Mouse (Mus musculus): ENCODE measurements around the gene Dlg2. TPM values are rescaled to one million over a fixed set of nuclear protein-coding genes. Genes with fewer than 3 reads are reported as not detected.

The Dlg2 gene
- polyA plus RNA-seq, 1 experiment from 2014 or later: 0.87 TPM

GRCm38 (mm10) chr7:92430254-92430653 is 1953.8 kb downstream of the Dlg2 start:
- no peak for TF ChIP-seq CTCF (IDR thresholded peaks at IDR 0.05; ENCODE audit: low read depth)
- no peak overlapping the region for H3K9ac ChIP-seq (ENCODE audit: low read depth, low read length)
- no peak overlapping the region for H3K4me2 ChIP-seq (ENCODE audit: low read length)
- H3K27me3 ChIP-seq (ENCODE audit: insufficient read depth, low read length): no peaks in the 10 kb centered on the region
- no peaks in the 10 kb centered on the region for H3K9me3 ChIP-seq (replicated peaks; ENCODE audit: low read length)
- H3K27ac ChIP-seq: no peak overlapping the region
- no peaks in the 10 kb centered on the region for H3K4me1 ChIP-seq (replicated peaks; ENCODE audit: insufficient read depth, low read length)
- no peak overlapping the region for H3K4me3 ChIP-seq (replicated peaks; ENCODE audit: low read depth, low read length)
- ATAC-seq (replicated peaks; ENCODE audit: low FRiP score, low read depth) (no peak), DNase-seq (ENCODE audit: low spot score) (no peak)
- H3K36me3 ChIP-seq (ENCODE audit: insufficient read depth, low read length): no peaks in the 10 kb centered on the region
- WGBS: 65% methylated on average over 2 of the region's 2 CpGs

- H3K4me2 ChIP-seq (ENCODE audit: low read length): no peak overlapping the region
- TF ChIP-seq CTCF (IDR thresholded peaks at IDR 0.05; ENCODE audit: low read depth): no peak
- no peak overlapping the region for H3K9ac ChIP-seq (ENCODE audit: low read depth, low read length)
- H3K9me3 ChIP-seq (replicated peaks; ENCODE audit: low read length): no peaks in the 10 kb centered on the region
- no peak for DNase-seq (ENCODE audit: low spot score)
- no peaks in the 10 kb centered on the region for H3K27me3 ChIP-seq (ENCODE audit: insufficient read depth, low read length)
- 0 out of 2 replicates have a peak, but pooled peaks cover 3% of the 10 kb centered on the region for H3K4me1 ChIP-seq (replicated peaks; ENCODE audit: insufficient read depth, low read length)
- ATAC-seq (replicated peaks; ENCODE audit: low FRiP score, low read depth): no peak
- no peak overlapping the region for H3K27ac ChIP-seq
- WGBS: 62% methylated on average over 2 of the region's 2 CpGs
- H3K4me3 ChIP-seq (replicated peaks; ENCODE audit: low read depth, low read length): no peak overlapping the region
- no peaks in the 10 kb centered on the region for H3K36me3 ChIP-seq (ENCODE audit: insufficient read depth, low read length)
Observed at GRCm38 (mm10) chr7:92437168-92437567, 1960.7 kb downstream of the Dlg2 start.

- no peaks in the 10 kb centered on the region for H3K9me3 ChIP-seq (replicated peaks; ENCODE audit: low read length)
- DNase-seq (ENCODE audit: low spot score) (no peak), ATAC-seq (replicated peaks; ENCODE audit: low FRiP score, low read depth) (no peak)
- WGBS: 66% methylated on average over 8 of the region's 8 CpGs
- H3K27ac ChIP-seq: no peak overlapping the region
- no peak overlapping the region for H3K4me2 ChIP-seq (ENCODE audit: low read length)
- H3K4me3 ChIP-seq (replicated peaks; ENCODE audit: low read depth, low read length): no peak overlapping the region
- no peak overlapping the region for H3K9ac ChIP-seq (ENCODE audit: low read depth, low read length)
- peaks cover 3% of the 10 kb centered on the region; the same call in 1 of the 2 replicates for H3K4me1 ChIP-seq (replicated peaks; ENCODE audit: insufficient read depth, low read length)
- TF ChIP-seq CTCF (IDR thresholded peaks at IDR 0.05; ENCODE audit: low read depth): no peak
- no peaks in the 10 kb centered on the region for H3K27me3 ChIP-seq (ENCODE audit: insufficient read depth, low read length)
- no peaks in the 10 kb centered on the region for H3K36me3 ChIP-seq (ENCODE audit: insufficient read depth, low read length)
Observed at GRCm38 (mm10) chr7:92439503-92440487, 1963.3 kb downstream of the Dlg2 start.

- no peak overlapping the region for H3K27ac ChIP-seq
- H3K4me2 ChIP-seq (ENCODE audit: low read length): no peak overlapping the region
- no peaks in the 10 kb centered on the region for H3K9me3 ChIP-seq (replicated peaks; ENCODE audit: low read length)
- H3K36me3 ChIP-seq (ENCODE audit: insufficient read depth, low read length): no peaks in the 10 kb centered on the region
- peaks cover 3% of the 10 kb centered on the region; the same call in 1 of the 2 replicates for H3K4me1 ChIP-seq (replicated peaks; ENCODE audit: insufficient read depth, low read length)
- ATAC-seq (replicated peaks; ENCODE audit: low FRiP score, low read depth): no peak
- TF ChIP-seq CTCF (IDR thresholded peaks at IDR 0.05; ENCODE audit: low read depth): no peak
- H3K27me3 ChIP-seq (ENCODE audit: insufficient read depth, low read length): no peaks in the 10 kb centered on the region
- H3K4me3 ChIP-seq (replicated peaks; ENCODE audit: low read depth, low read length): no peak overlapping the region
- DNase-seq (ENCODE audit: low spot score): no peak
- no peak overlapping the region for H3K9ac ChIP-seq (ENCODE audit: low read depth, low read length)
Observed at GRCm38 (mm10) chr7:92441611-92442010, 1965.1 kb downstream of the Dlg2 start.

- Histone ChIP-seq H3K4me3 (replicated peaks; ENCODE audit: low read depth, low read length) (no peak overlapping the region), H3K27ac (no peak overlapping the region), H3K4me1 (replicated peaks; ENCODE audit: insufficient read depth, low read length) (peaks cover 3% of the 10 kb centered on the region; the same call in 1 of the 2 replicates), H3K36me3 (ENCODE audit: insufficient read depth, low read length) (no peaks in the 10 kb centered on the region), H3K4me2 (ENCODE audit: low read length) (no peak overlapping the region), H3K9ac (ENCODE audit: low read depth, low read length) (no peak overlapping the region), H3K27me3 (ENCODE audit: insufficient read depth, low read length) (no peaks in the 10 kb centered on the region), H3K9me3 (replicated peaks; ENCODE audit: low read length) (no peaks in the 10 kb centered on the region)
- ATAC-seq (replicated peaks; ENCODE audit: low FRiP score, low read depth): no peak
- TF ChIP-seq CTCF (IDR thresholded peaks at IDR 0.05; ENCODE audit: low read depth): no peak
- 79% methylated on average over 4 of the region's 4 CpGs for WGBS
- no peak for DNase-seq (ENCODE audit: low spot score)
Observed at GRCm38 (mm10) chr7:92442082-92442481, 1965.6 kb downstream of the Dlg2 start.

- Histone ChIP-seq H3K9ac (ENCODE audit: low read depth, low read length) (no peak overlapping the region), H3K4me1 (replicated peaks; ENCODE audit: insufficient read depth, low read length) (no peaks in the 10 kb centered on the region; the same call in 1 of the 2 replicates), H3K27me3 (ENCODE audit: insufficient read depth, low read length) (no peaks in the 10 kb centered on the region), H3K36me3 (ENCODE audit: insufficient read depth, low read length) (no peaks in the 10 kb centered on the region), H3K4me3 (replicated peaks; ENCODE audit: low read depth, low read length) (no peak overlapping the region), H3K27ac (no peak overlapping the region), H3K9me3 (replicated peaks; ENCODE audit: low read length) (no peaks in the 10 kb centered on the region), H3K4me2 (ENCODE audit: low read length) (no peak overlapping the region)
- WGBS: 73% methylated on average over 6 of the region's 6 CpGs
- TF ChIP-seq CTCF (IDR thresholded peaks at IDR 0.05; ENCODE audit: low read depth): no peak
- no peak for ATAC-seq (replicated peaks; ENCODE audit: low FRiP score, low read depth)
- no peak for DNase-seq (ENCODE audit: low spot score)
Observed at GRCm38 (mm10) chr7:92447938-92448337, 1971.5 kb downstream of the Dlg2 start.
